Mouse (Mus musculus): Measurements from ENCODE around the gene Clpb. TPM values are rescaled to one million over a fixed set of nuclear protein-coding genes. Genes with fewer than 3 reads are reported as not detected.

Clpb gene
- total RNA-seq, 2 experiments from 2014 or later = 3.2 to 18.4 TPM

Other genes starting within 250 kb of the Clpb start
- 35.4 and 37.5 TPM in 2 replicates for gene Pde2a, start 241.9 kb upstream of the Clpb start, total RNA-seq (2015)
- gene Pde2a, start 241.9 kb upstream of the Clpb start, total RNA-seq (2017) = 25.7 and 65.8 TPM in 2 replicates
- 0.21 and 0.36 TPM in 2 replicates for gene Art2b, start 78.0 kb upstream of the Clpb start, total RNA-seq (2015)
- 0.07 and 0.81 TPM in 2 replicates for gene Art2b, start 78.0 kb upstream of the Clpb start, total RNA-seq (2017)
- not detected in 2 replicates for gene Phox2a, start 154.7 kb downstream of the Clpb start, total RNA-seq (2015)
- not detected in 2 replicates for gene Phox2a, start 154.7 kb downstream of the Clpb start, total RNA-seq (2017)
- gene Inppl1, start 174.6 kb downstream of the Clpb start, total RNA-seq (2015) = 12.2 and 12.4 TPM in 2 replicates
- gene Inppl1, start 174.6 kb downstream of the Clpb start, total RNA-seq (2017) = 18.2 and 52.7 TPM in 2 replicates
- gene Folr2, start 193.6 kb downstream of the Clpb start, total RNA-seq (2015) = 0.96 TPM in 1 of 2 replicates, not detected in the other
- gene Folr2, start 193.6 kb downstream of the Clpb start, total RNA-seq (2017) = not detected in 2 replicates
- 57.1 and 70.8 TPM in 2 replicates for gene Anapc15, start 200.1 kb downstream of the Clpb start, total RNA-seq (2015)
- gene Anapc15, start 200.1 kb downstream of the Clpb start, total RNA-seq (2017) = 69.3 and 94.9 TPM in 2 replicates
- gene Folr1, start 207.2 kb downstream of the Clpb start, total RNA-seq (2015) = 0.62 TPM in 1 of 2 replicates, not detected in the other
- 0.62 TPM in 1 of 2 replicates, not detected in the other for gene Folr1, start 207.2 kb downstream of the Clpb start, total RNA-seq (2017)
- 137 and 160 TPM in 2 replicates for gene Lamtor1, start 242.3 kb downstream of the Clpb start, total RNA-seq (2015)
- gene Lamtor1, start 242.3 kb downstream of the Clpb start, total RNA-seq (2017) = 127 and 128 TPM in 2 replicates
- 0.11 TPM in 1 of 2 replicates, not detected in the other for gene Tomt, start 242.7 kb downstream of the Clpb start, total RNA-seq (2015)
- gene Tomt, start 242.7 kb downstream of the Clpb start, total RNA-seq (2017) = 0.07 TPM in 1 of 2 replicates, not detected in the other

All from megakaryocyte, adult 5-6 weeks (primary cell).